Mouse (Mus musculus) erythroblast, embryonic 14.5 days (primary cell): ENCODE data around the gene Gps1.

Experiments
- GATA1 ChIP-seq: IDR thresholded peaks from 2 replicates; pipeline ENCODE4 v1.6.1; 2012; ENCODE audit warnings: low read length, inconsistent platforms, mixed read lengths
- TAL1 ChIP-seq: IDR thresholded peaks from 3 replicates; pipeline ENCODE4 v1.6.1; 2012; ENCODE audit warnings: low read length, inconsistent platforms, mixed read lengths

GRCm38 (mm10) chr11:120800061-120800904 lies 16.2 kb downstream of the Gps1 start:
- TF ChIP-seq GATA1 (no peak), TAL1 (no peak)
